Mouse (Mus musculus) hindbrain, embryonic 14.5 days (tissue): Measurements from ENCODE around the gene Klhl21. TPM values are rescaled to one million over a fixed set of nuclear protein-coding genes. Genes with fewer than 3 reads are reported as not detected.

Source experiments
- ATAC-seq: fragments of 200-750 bp; cut with Nextera tagmentation; 2 replicates; pipeline ENCODE4 v1.8.0; 2017; ENCODE audit warnings: moderate number of reproducible peaks, mild to moderate bottlenecking, moderate TSS enrichment, moderate library complexity; ENCODE audit not compliant: low FRiP score
- DNase-seq: peaks from one replicate; pipeline ENCODE4 v3.0.0-alpha.2; 2015; ENCODE audit warnings: low spot score
- H3K27ac ChIP-seq: fragments of 300-500 bp; sonication (generic); 2 replicates; pipeline ENCODE4 v1.5.1; 2014; ENCODE audit warnings: mild to moderate bottlenecking, moderate library complexity
- H3K27me3 ChIP-seq: fragments of 300-500 bp; sonication (generic); 2 replicates; pipeline ENCODE4 v1.6.1; 2014; ENCODE audit warnings: mild to moderate bottlenecking, low read length, mixed read lengths; ENCODE audit not compliant: control insufficient read depth, insufficient read depth
- H3K36me3 ChIP-seq: fragments of 300-500 bp; sonication (generic); replicated peaks from 2 replicates; pipeline ENCODE4 v1.6.1; 2014; ENCODE audit not compliant: control insufficient read depth, insufficient read depth
- H3K4me1 ChIP-seq: fragments of 300-500 bp; sonication (generic); replicated peaks from 2 replicates; pipeline ENCODE4 v1.6.1; 2014; ENCODE audit warnings: antibody characterized with exemption, low read length, mixed read lengths; ENCODE audit not compliant: control insufficient read depth, insufficient read depth
- H3K4me2 ChIP-seq: fragments of 300-500 bp; sonication (generic); replicated peaks from 2 replicates; pipeline ENCODE4 v1.6.1; 2014; ENCODE audit warnings: mild to moderate bottlenecking, moderate library complexity
- H3K4me3 ChIP-seq: fragments of 300-500 bp; sonication (generic); replicated peaks from 2 replicates; pipeline ENCODE4 v1.5.1; 2014; ENCODE audit warnings: mild to moderate bottlenecking, low read length
- H3K9ac ChIP-seq: fragments of 300-500 bp; sonication (generic); 2 replicates; pipeline ENCODE4 v1.6.1; 2014
- H3K9me3 ChIP-seq: fragments of 300-500 bp; sonication (generic); 2 replicates; pipeline ENCODE4 v1.6.1; 2016; ENCODE audit warnings: low read length; ENCODE audit not compliant: control insufficient read depth
- WGBS: fragments of 180-500 bp; shearing (Covaris S2); extraction: QIAGEN DNeasy Blood & Tissue Kit; methylation state at CpG from one replicate; pipeline ENCODE4 v1.1.7; 2014; 5-methylcytosine and 5-hydroxymethylcytosine counted together
- polyA plus RNA-seq: library from polyadenylated mRNA; unstranded; fragments of >200 nt; fragmentation: Nextera tagmentation; extraction: Ambion mirVana; gene quantifications from 2 replicates; pipeline ENCODE4 v1.2.1, GENCODE M21; 2014

The Klhl21 gene
- polyA plus RNA-seq, 1 experiment from 2014 or later = 3.2 TPM

- Histone ChIP-seq H3K36me3 (peaks cover 61% of the 10 kb centered on the region), H3K27ac (no peak overlapping the region)
- WGBS = 95% methylated on average over 22 of the region's 22 CpGs
These were observed 33.5 kb downstream of the Klhl21 start for GRCm38 (mm10) chr4:152041924-152042641.

GRCm38 (mm10) chr4:152043171-152043570 is 34.6 kb downstream of the Klhl21 start:
- Histone ChIP-seq H3K4me3 (no peak overlapping the region), H3K27me3 (no peaks in the 10 kb centered on the region), H3K9ac (no peak overlapping the region), H3K27ac (no peak overlapping the region), H3K4me1 (peaks cover 8% of the 10 kb centered on the region), H3K9me3 (no peaks in the 10 kb centered on the region), H3K4me2 (no peak overlapping the region), H3K36me3 (peaks cover 72% of the 10 kb centered on the region)
- ATAC-seq (no peak), DNase-seq (no peak)
- WGBS = 90% methylated on average over 3 of the region's 3 CpGs

More at GRCm38 (mm10) chr4:152041924-152042641, 33.5 kb downstream of the Klhl21 start:
- ATAC-seq (no peak), DNase-seq (no peak)
- H3K4me1 ChIP-seq = peaks cover 8% of the 10 kb centered on the region
- no peak overlapping the region for H3K4me2 ChIP-seq
- H3K27me3 ChIP-seq = no peaks in the 10 kb centered on the region
- no peak overlapping the region for H3K9ac ChIP-seq
- no peak overlapping the region for H3K4me3 ChIP-seq
- no peaks in the 10 kb centered on the region for H3K9me3 ChIP-seq

GRCm38 (mm10) chr4:152044609-152045008 is 36.0 kb downstream of the Klhl21 start:
- 88% methylated on average over 6 of the region's 6 CpGs for WGBS
- ATAC-seq (no peak), DNase-seq (no peak)
- H3K9me3 ChIP-seq = no peaks in the 10 kb centered on the region
- H3K4me2 ChIP-seq = no peak overlapping the region
- no peak overlapping the region for H3K4me3 ChIP-seq
- no peak overlapping the region for H3K27ac ChIP-seq
- no peak overlapping the region for H3K9ac ChIP-seq
- H3K36me3 ChIP-seq = peaks cover 85% of the 10 kb centered on the region
- H3K4me1 ChIP-seq = peaks cover 8% of the 10 kb centered on the region
- no peaks in the 10 kb centered on the region for H3K27me3 ChIP-seq

- 78% methylated on average over 9 of the region's 9 CpGs for WGBS
- Histone ChIP-seq H3K27ac (no peak overlapping the region), H3K9ac (no peak overlapping the region), H3K4me1 (no peaks in the 10 kb centered on the region), H3K4me3 (no peak overlapping the region), H3K36me3 (peaks cover 40% of the 10 kb centered on the region), H3K9me3 (no peaks in the 10 kb centered on the region), H3K27me3 (no peaks in the 10 kb centered on the region), H3K4me2 (no peak overlapping the region)
- DNase-seq (no peak), ATAC-seq (no peak; the same call in 1 of the 2 replicates)
These were observed 53.9 kb downstream of the Klhl21 start for GRCm38 (mm10) chr4:152062390-152063110.

- Histone ChIP-seq H3K9me3 (no peaks in the 10 kb centered on the region), H3K4me2 (no peak overlapping the region), H3K9ac (no peak overlapping the region), H3K27ac (no peak overlapping the region), H3K4me3 (no peak overlapping the region), H3K36me3 (no peaks in the 10 kb centered on the region), H3K4me1 (no peaks in the 10 kb centered on the region), H3K27me3 (no peaks in the 10 kb centered on the region)
- DNase-seq (no peak), ATAC-seq (no peak; the same call in 1 of the 2 replicates)
These were observed 58.7 kb downstream of the Klhl21 start for GRCm38 (mm10) chr4:152067280-152067679.

Other genes with a start within 250 kb of the Klhl21 start
- gene Camta1, start 146.9 kb upstream of the Klhl21 start, polyA plus RNA-seq = 170 and 171 TPM in 2 replicates
- 72.0 TPM in 2 replicates for gene Dnajc11, start 75.1 kb upstream of the Klhl21 start, polyA plus RNA-seq
- gene Thap3, start 19.8 kb upstream of the Klhl21 start, polyA plus RNA-seq = 22.2 and 25.1 TPM in 2 replicates
- gene Phf13, start 12.5 kb upstream of the Klhl21 start, polyA plus RNA-seq = 20.6 and 26.4 TPM in 2 replicates
- 19.1 and 20.7 TPM in 2 replicates for gene Zbtb48, start 18.9 kb downstream of the Klhl21 start, polyA plus RNA-seq
- gene Tas1r1, start 29.8 kb downstream of the Klhl21 start, polyA plus RNA-seq = 0.90 and 1.0 TPM in 2 replicates
- gene Nol9, start 30.5 kb downstream of the Klhl21 start, polyA plus RNA-seq = 24.4 and 26.1 TPM in 2 replicates
- gene Plekhg5, start 63.7 kb downstream of the Klhl21 start, polyA plus RNA-seq = 10.0 and 10.9 TPM in 2 replicates
- gene Tnfrsf25, start 107.1 kb downstream of the Klhl21 start, polyA plus RNA-seq = 0.94 and 0.95 TPM in 2 replicates
- 0.25 and 0.40 TPM in 2 replicates for gene Espn, start 143.6 kb downstream of the Klhl21 start, polyA plus RNA-seq
- gene Hes2, start 150.1 kb downstream of the Klhl21 start, polyA plus RNA-seq = not detected in 2 replicates
- 352 and 396 TPM in 2 replicates for gene Acot7, start 169.3 kb downstream of the Klhl21 start, polyA plus RNA-seq